Mouse (Mus musculus) ovary, postnatal 36 days (tissue): ENCODE data around the gene Tubgcp4.
A peak's percentile ranks its signal among the peaks of the same experiment; 100 is the strongest.

Experiments used
- DNase-seq: peaks from one replicate; pipeline ENCODE4 v3.0.0; 2022; ENCODE audit warnings: low spot score, mixed read lengths

Gene Tubgcp4

DNA sequence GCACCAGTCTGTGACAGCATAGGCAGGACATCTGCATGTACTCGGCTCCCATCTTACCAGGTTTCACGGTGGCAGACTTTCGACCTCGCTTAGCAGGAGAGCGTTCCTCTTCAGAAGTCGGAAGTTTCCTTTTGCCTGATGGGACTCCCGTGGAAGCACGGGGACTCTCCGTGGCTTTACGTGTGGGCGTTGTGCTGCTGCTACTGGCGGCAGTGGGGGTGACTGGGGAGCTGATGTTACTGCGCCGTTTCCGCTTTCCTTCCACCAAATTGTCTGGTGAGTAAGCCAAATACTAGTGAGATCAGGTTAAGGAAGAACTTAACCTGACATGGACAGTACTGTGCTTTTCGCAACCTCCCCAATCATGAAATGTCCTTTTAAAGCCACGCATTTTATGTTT is 33.8 kb downstream of the Tubgcp4 start:
- DNase-seq = no peak

DNA sequence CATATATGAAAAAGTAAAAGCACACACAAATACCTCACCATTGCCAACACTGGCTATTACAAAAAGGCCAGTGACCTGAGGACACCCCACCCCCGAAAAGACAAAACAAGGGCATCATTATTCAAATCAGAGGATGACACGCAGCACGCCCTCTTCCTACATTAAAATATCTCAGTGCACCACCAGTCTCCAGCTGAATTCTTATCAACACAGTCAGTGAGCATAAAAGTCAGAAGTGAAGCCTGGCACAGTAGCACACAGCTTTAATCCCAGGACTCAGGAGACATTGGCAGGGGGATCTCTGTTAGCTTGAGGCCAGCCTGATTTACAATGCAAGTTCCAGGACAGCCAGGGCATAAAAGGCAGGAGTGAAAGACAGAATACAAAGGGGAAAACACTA is 36.1 kb downstream of the Tubgcp4 start:
- DNase-seq = no peak

DNA sequence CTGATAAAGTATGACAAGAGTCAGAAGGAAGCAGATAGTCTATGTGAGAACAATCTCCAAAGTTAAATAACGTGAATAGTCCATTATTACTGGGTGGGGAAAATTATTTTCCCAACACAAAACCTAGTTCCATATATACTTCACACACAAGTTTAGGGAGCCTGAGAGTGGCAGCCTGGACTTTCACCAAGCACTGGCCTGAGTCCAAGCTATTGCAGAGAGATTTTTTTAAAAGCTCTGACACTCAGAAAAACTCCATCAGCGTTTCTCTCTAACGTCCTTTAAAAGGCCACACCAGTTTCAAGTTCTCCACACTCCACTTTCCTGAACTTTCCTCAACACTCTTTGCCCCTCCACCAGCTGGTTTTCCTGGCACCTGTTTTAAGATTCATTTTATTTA is 44.0 kb downstream of the Tubgcp4 start:
- no peak for DNase-seq

DNA sequence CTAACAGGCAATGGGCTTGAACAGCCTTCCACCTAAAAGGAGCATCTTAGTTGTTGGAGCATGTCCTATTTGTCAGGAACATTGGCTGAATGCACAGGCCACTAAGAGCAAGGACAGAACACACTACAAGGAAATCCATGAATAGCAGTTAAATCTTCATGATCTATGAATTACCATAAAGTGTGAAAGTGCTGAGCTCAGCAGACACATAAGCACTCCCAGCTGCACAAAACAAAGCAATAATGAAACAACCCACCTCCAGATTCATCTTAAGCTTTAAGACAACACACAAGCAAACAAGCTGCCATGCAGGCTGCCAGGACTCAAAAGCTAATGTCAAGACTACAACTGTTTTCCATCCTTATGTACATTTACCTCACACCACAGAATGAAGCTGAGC is 48.7 kb downstream of the Tubgcp4 start:
- no peak for DNase-seq

GRCm38 (mm10) chr2:121219994-121220393 is 49.5 kb downstream of the Tubgcp4 start:
- no peak for DNase-seq

GRCm38 (mm10) chr2:121223010-121223409 is 52.6 kb downstream of the Tubgcp4 start:
- DNase-seq = peak; percentile 32

DNA sequence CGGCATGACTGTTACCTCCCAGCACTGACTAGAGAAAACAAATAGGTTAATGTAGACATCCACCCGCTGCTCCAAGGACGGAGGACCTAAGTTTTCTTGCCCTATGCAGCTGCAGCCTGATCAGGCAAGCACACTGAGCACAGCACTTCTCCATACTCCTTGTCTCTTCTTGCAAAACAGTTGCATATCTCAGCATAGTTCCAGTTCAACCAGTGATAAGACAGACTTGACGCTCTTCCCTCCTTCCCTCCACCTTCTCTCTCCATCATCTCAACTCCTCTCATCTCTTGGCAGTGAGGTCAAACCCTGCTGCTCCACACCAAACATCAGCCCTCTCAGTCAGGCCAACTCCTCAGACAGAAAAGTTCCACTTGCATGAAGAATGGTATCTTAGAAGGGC is 57.7 kb downstream of the Tubgcp4 start:
- DNase-seq = no peak

DNA sequence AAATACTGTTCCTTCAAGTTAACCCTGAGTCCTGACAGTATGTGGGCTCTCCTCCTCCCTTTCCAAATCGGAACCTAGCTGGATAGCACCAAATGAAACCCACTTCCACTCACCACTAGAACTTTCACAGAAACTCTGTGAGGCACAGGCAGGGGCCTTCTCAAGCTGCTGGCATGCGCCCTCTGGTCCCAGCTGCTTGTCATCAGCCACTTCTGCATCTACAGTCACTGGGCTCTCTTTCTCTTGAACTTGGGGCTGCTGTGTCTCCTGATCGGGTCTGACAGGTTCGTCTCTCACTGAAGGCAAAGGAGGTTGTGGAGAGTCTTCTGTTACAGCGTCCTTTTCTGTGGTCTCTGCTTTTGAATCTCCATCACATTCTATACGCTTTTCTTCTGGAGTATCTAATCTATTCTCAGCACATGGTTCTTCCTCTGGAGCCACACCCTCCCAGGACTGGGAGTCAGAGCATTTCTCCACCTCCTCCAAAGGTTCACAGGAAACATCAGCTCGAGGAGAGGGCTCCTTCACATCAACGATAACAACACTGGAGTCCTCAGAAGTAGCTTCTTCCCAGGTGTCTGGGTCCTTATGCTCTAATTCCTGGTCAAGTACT is 65.1 kb downstream of the Tubgcp4 start:
- no peak for DNase-seq

GRCm38 (mm10) chr2:121239426-121239825 is 69.0 kb downstream of the Tubgcp4 start:
- DNase-seq = no peak

DNA sequence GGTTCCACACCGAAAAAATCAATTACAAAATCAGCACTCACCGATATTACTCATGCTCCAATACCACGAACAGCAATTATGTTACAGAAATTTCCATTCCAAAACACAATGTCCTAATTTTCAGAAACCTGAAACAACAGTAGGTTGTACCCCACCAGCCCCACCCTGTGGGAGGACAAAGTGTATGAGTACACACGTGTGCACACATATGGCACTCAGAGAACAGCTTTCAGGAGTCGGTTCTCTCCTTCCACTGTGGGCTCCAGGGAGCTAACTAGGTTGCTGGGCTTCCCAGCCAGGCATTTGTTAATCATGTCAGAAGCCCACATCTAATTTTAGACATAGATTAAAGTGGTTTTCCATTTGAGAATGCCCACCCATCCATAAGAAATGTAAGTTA is 73.6 kb downstream of the Tubgcp4 start:
- DNase-seq = no peak
